Mouse (Mus musculus): ENCODE results near the gene Itpkc. TPM values are rescaled to one million over a fixed set of nuclear protein-coding genes. Genes with fewer than 3 reads are reported as not detected.

Gene Itpkc
- 6.8 and 7.0 TPM in 2 replicates for polyA plus RNA-seq (2012; rRNA removed)

- H3K27ac ChIP-seq (ENCODE audit: insufficient read depth, low read depth, low read length): peak within 1 kb of the TSS; percentile 80
- H3K27me3 ChIP-seq (replicated peaks; ENCODE audit: control insufficient read depth, insufficient read depth, low read length): no peaks in the 10 kb centered on the region
- WGBS: under 1% methylated on average over 48 of the region's 49 CpGs
- H3K4me1 ChIP-seq (ENCODE audit: control insufficient read depth, insufficient read depth, low read length): peaks cover 16% of the 10 kb centered on the region
- H3K4me3 ChIP-seq (ENCODE audit: insufficient read depth, low read depth, low read length): peak within 1 kb of the TSS; percentile 72
- TF ChIP-seq POLR2A (IDR thresholded peaks at IDR 0.05; ENCODE audit: low read depth, low read length): peak; percentile 94
- TF ChIP-seq CTCF (conservative IDR thresholded peaks at IDR 0.05; ENCODE audit: insufficient read depth, insufficient read length, low read depth, low read length): 0 out of 2 replicates have a peak, but pooled peaks have one; percentile 12
- peak; percentile 96 for DNase-seq
- H3K36me3 ChIP-seq (ENCODE audit: control insufficient read depth, insufficient read depth, low read length): no peaks in the 10 kb centered on the region
Measured at GRCm38 (mm10) chr7:27228281-27228821, at the start of gene Itpkc. TSS of gene Itpkc (minus strand) at chr7:27228661.

GRCm38 (mm10) chr7:27277191-27277590 lies 48.7 kb upstream of the Itpkc start:
- no peaks in the 10 kb centered on the region for H3K4me1 ChIP-seq (ENCODE audit: control insufficient read depth, insufficient read depth, low read length)
- H3K27me3 ChIP-seq (replicated peaks; ENCODE audit: control insufficient read depth, insufficient read depth, low read length): no peaks in the 10 kb centered on the region
- TF ChIP-seq POLR2A (IDR thresholded peaks at IDR 0.05; ENCODE audit: low read depth, low read length) (no peak), CTCF (conservative IDR thresholded peaks at IDR 0.05; ENCODE audit: insufficient read depth, insufficient read length, low read depth, low read length) (peak; percentile 53)
- no peak overlapping the region for H3K27ac ChIP-seq (ENCODE audit: insufficient read depth, low read depth, low read length)
- no peaks in the 10 kb centered on the region for H3K36me3 ChIP-seq (ENCODE audit: control insufficient read depth, insufficient read depth, low read length)
- no peak for DNase-seq
- 91% methylated on average over 3 of the region's 3 CpGs for WGBS
- no peak overlapping the region for H3K4me3 ChIP-seq (ENCODE audit: insufficient read depth, low read depth, low read length)

DNA sequence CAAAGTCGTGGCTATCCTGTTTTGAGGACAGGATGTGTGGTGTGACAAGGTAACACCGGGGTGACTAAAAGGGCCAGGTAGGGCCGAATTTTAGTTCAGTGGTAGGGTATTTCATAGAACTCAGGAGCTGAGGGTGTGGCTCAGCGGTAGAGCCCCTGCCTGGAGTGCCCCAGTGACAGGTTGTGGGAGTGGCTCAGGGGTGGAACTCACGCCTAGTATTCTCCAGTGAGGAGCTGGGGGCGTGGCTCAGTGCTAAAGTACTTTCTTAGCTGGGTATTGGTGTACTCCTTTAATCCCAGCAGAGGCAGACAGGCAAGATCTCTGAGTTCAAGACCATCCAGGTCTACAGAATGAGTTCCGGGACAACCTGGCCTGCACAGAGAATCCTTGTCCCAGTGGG lies 47.6 kb upstream of the Itpkc start:
- no peaks in the 10 kb centered on the region for H3K36me3 ChIP-seq (ENCODE audit: control insufficient read depth, insufficient read depth, low read length)

DNA sequence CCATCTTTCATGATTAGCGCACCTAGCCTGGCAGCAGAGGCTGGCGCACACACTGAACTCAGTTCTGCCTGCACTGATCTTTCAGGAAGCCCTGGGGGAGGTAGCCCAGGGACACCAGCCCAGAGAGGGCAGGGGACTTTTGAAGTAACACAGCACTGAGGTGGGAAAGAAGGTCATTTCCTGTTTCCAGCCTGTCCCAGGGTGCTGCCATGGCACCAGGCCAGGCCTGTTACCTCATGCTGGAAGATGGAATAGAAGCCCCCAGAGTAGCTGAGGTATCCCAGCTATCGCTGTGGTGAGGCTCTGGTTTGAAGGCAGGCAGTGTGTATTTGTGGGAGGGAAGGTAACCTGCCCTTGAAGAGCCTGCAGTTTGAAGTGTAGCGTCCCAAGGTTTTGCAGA lies 46.5 kb upstream of the Itpkc start:
- 82% methylated on average over 4 of the region's 4 CpGs for WGBS
- Histone ChIP-seq H3K36me3 (ENCODE audit: control insufficient read depth, insufficient read depth, low read length) (no peaks in the 10 kb centered on the region), H3K27ac (ENCODE audit: insufficient read depth, low read depth, low read length) (no peak overlapping the region), H3K27me3 (replicated peaks; ENCODE audit: control insufficient read depth, insufficient read depth, low read length) (no peaks in the 10 kb centered on the region), H3K4me3 (ENCODE audit: insufficient read depth, low read depth, low read length) (no peak overlapping the region), H3K4me1 (ENCODE audit: control insufficient read depth, insufficient read depth, low read length) (no peaks in the 10 kb centered on the region)
- TF ChIP-seq POLR2A (IDR thresholded peaks at IDR 0.05; ENCODE audit: low read depth, low read length): no peak
- TF ChIP-seq CTCF (conservative IDR thresholded peaks at IDR 0.05; ENCODE audit: insufficient read depth, insufficient read length, low read depth, low read length): no peak
- no peak for DNase-seq

More for the DNA sequence above, 47.6 kb upstream of the Itpkc start:
- no peak for DNase-seq
- TF ChIP-seq POLR2A (IDR thresholded peaks at IDR 0.05; ENCODE audit: low read depth, low read length): no peak
- TF ChIP-seq CTCF (conservative IDR thresholded peaks at IDR 0.05; ENCODE audit: insufficient read depth, insufficient read length, low read depth, low read length): no peak
- Histone ChIP-seq H3K4me1 (ENCODE audit: control insufficient read depth, insufficient read depth, low read length) (no peaks in the 10 kb centered on the region), H3K27me3 (replicated peaks; ENCODE audit: control insufficient read depth, insufficient read depth, low read length) (no peaks in the 10 kb centered on the region), H3K4me3 (ENCODE audit: insufficient read depth, low read depth, low read length) (no peak overlapping the region), H3K27ac (ENCODE audit: insufficient read depth, low read depth, low read length) (no peak overlapping the region)
- WGBS: 69% methylated on average over 7 of the region's 7 CpGs

DNA sequence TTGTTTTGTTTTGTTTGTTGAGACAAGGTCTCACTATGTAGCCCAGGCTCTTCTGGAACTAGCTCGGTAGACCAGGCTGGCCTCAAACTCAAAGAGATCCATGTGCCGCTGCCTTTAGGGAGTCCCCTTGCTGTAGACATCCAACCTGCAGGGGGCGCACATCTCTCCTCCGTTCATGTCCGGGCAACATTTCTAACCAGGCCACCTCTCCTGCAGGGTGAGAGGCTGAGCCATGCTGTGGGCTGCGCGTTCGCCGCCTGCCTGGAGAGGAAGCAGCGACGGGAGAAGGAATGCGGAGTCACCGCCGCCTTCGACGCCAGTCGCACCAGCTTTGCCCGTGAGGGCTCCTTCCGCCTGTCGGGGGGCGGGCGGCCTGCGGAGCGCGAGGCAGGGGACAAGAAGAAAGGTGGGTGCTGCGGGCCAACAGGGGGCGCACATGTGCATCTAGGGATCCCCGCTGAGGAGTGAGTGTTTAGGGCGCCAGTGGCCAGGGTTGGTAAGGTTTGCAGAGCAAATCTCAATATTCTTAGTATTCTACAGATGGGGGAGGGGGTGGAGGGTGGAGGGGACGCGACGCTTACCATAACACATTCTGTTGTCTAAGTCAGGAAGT lies 45.4 kb upstream of the Itpkc start:
- peak; percentile 45 for TF ChIP-seq CTCF (conservative IDR thresholded peaks at IDR 0.05; ENCODE audit: insufficient read depth, insufficient read length, low read depth, low read length)
- TF ChIP-seq POLR2A (IDR thresholded peaks at IDR 0.05; ENCODE audit: low read depth, low read length): no peak
- Histone ChIP-seq H3K27me3 (replicated peaks; ENCODE audit: control insufficient read depth, insufficient read depth, low read length) (no peaks in the 10 kb centered on the region), H3K4me3 (ENCODE audit: insufficient read depth, low read depth, low read length) (no peak overlapping the region), H3K36me3 (ENCODE audit: control insufficient read depth, insufficient read depth, low read length) (no peaks in the 10 kb centered on the region), H3K27ac (ENCODE audit: insufficient read depth, low read depth, low read length) (no peak overlapping the region), H3K4me1 (ENCODE audit: control insufficient read depth, insufficient read depth, low read length) (no peaks in the 10 kb centered on the region)
- DNase-seq: no peak
- WGBS: 70% methylated on average over 32 of the region's 32 CpGs

- Histone ChIP-seq H3K27me3 (replicated peaks; ENCODE audit: control insufficient read depth, insufficient read depth, low read length) (no peaks in the 10 kb centered on the region), H3K4me1 (ENCODE audit: control insufficient read depth, insufficient read depth, low read length) (no peaks in the 10 kb centered on the region), H3K4me3 (ENCODE audit: insufficient read depth, low read depth, low read length) (no peak overlapping the region), H3K36me3 (ENCODE audit: control insufficient read depth, insufficient read depth, low read length) (no peaks in the 10 kb centered on the region), H3K27ac (ENCODE audit: insufficient read depth, low read depth, low read length) (no peak overlapping the region)
- no peak for DNase-seq
- 91% methylated on average over 8 of the region's 8 CpGs for WGBS
- TF ChIP-seq CTCF (conservative IDR thresholded peaks at IDR 0.05; ENCODE audit: insufficient read depth, insufficient read length, low read depth, low read length): peak; percentile 15; the same call in 1 of the 2 replicates
- no peak for TF ChIP-seq POLR2A (IDR thresholded peaks at IDR 0.05; ENCODE audit: low read depth, low read length)
Measured at GRCm38 (mm10) chr7:27271423-27271822, 43.0 kb upstream of the Itpkc start.

DNA sequence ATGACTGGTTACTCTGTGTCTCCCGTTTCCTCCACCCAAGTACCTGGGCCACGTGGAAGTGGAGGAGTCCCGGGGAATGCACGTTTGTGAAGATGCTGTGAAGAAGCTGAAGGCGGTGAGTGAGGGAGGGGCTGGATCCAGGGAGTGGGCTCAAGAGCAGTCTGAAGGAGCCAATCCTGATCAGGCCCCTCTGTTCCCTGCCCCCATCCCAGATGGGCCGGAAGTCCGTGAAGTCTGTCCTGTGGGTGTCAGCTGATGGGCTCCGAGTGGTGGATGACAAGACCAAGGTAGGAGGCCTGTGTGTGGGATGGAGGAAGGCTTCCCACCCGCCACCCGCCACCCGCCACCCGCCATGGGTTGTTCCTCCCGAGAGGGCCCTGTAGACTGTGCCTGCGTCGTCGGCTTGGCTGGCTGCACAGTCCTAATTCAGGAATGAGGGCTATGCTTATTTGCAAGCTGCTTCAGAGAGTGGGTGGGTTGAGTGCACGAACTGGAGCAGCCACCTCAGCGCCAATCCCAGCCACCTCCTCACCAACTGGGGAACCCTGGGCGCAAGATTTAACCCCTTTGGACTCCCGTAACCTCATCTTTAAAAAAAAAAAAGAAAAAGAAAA lies 38.2 kb upstream of the Itpkc start:
- Histone ChIP-seq H3K4me3 (ENCODE audit: insufficient read depth, low read depth, low read length) (no peak overlapping the region), H3K27me3 (replicated peaks; ENCODE audit: control insufficient read depth, insufficient read depth, low read length) (no peaks in the 10 kb centered on the region), H3K27ac (ENCODE audit: insufficient read depth, low read depth, low read length) (no peak overlapping the region), H3K36me3 (ENCODE audit: control insufficient read depth, insufficient read depth, low read length) (no peaks in the 10 kb centered on the region), H3K4me1 (ENCODE audit: control insufficient read depth, insufficient read depth, low read length) (no peaks in the 10 kb centered on the region)
- WGBS: 71% methylated on average over 20 of the region's 20 CpGs
- DNase-seq: no peak
- TF ChIP-seq POLR2A (IDR thresholded peaks at IDR 0.05; ENCODE audit: low read depth, low read length): no peak
- TF ChIP-seq CTCF (conservative IDR thresholded peaks at IDR 0.05; ENCODE audit: insufficient read depth, insufficient read length, low read depth, low read length): no peak

Data from kidney, adult 2 months (tissue).